Comparison of ENCODE assay signal across 8 mouse cellular contexts in the genomic region with DNA sequence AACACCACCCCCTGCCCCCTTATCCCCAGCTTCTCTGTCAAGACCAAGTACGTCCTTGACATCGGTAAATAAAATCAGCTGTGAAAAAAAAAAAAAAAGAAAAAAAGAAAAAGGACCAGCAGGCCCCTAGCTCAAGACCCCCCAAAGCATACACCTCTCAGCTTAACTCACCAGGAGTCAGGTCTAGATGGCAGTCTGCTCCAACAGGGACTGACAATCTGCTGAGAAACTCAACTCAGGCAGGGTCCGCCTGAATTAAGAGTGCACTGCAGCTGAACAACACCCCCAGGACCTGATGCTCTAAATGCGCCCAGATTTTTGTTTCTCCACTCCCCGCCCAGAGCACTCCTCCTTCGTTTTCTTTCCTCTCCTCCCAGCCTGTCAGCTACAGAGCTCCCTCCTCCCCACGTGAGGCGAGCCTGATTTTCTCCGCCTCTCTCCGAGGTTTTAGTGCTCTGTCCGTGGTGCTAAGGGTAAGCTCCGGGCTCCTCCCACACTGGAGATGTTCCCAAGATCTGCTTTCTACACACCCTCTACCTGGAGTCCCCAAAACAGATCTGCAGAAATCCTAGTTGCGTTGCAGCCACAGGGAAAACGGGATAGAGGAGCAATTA.
DNase-seq lines count a peak whose midpoint lies in the region; ATAC-seq and TF ChIP-seq lines count a peak whose summit lies in the region.
"Had no signal": no experiment of that assay in that cellular context is flagged by ENCODE, and none has a peak within 500 bp of the region (broad histone marks: within the 10 kb centered on the region; RNA-seq: fewer than 3 reads in every experiment).

No protein-coding gene starts in this region.

- H3K4me1 ChIP-seq in MEL (ENCODE audit: control insufficient read depth in 1 of 2, insufficient read depth in 2 of 2, low read length in 2 of 2) = no peaks in the 10 kb centered on the region
- peaks cover 8% of the 10 kb centered on the region; the same call in 1 of the 2 replicates for H3K4me1 ChIP-seq in forebrain, embryonic 13.5 days
- H3K4me1 ChIP-seq in midbrain, embryonic 12.5 days = no peaks in the 10 kb centered on the region
- H3K4me1 ChIP-seq: liver, embryonic 15.5 days had no signal

- no peaks in the 10 kb centered on the region for H3K27me3 ChIP-seq in MEL (ENCODE audit: control insufficient read depth in 1 of 2, insufficient read depth in 2 of 2, low read length in 2 of 2)
- H3K27me3 ChIP-seq in forebrain, embryonic 13.5 days = no peaks in the 10 kb centered on the region
- H3K27me3 ChIP-seq in midbrain, embryonic 12.5 days = no peaks in the 10 kb centered on the region
- H3K27me3 ChIP-seq: liver, embryonic 15.5 days had no signal

- no peak overlapping the region for H3K27ac ChIP-seq in MEL (ENCODE audit: control insufficient read depth, low read depth, low read length)
- H3K27ac ChIP-seq in forebrain, embryonic 13.5 days = no peak overlapping the region
- peak overlapping the region; percentile 15; the same call in 1 of the 2 replicates for H3K27ac ChIP-seq in layer of hippocampus, adult 2 months
- H3K27ac ChIP-seq in midbrain, embryonic 12.5 days (replicated peaks) = no peak overlapping the region
- H3K27ac ChIP-seq: liver, embryonic 15.5 days had no signal

- 3% methylated on average over 14 of the region's 14 CpGs for WGBS in forebrain, embryonic 13.5 days
- 2% methylated on average over 14 of the region's 14 CpGs for WGBS in midbrain, embryonic 12.5 days

- no peaks in the 10 kb centered on the region for H3K79me2 ChIP-seq in MEL (ENCODE audit: control insufficient read depth, insufficient read depth, low read length, poor library complexity)

- ATAC-seq in forebrain, embryonic 13.5 days = peak; percentile 82
- ATAC-seq in midbrain, embryonic 12.5 days (ENCODE audit: low FRiP score, low read depth) = peak; percentile 85
- ATAC-seq in activated CD4-positive, CD25-positive, alpha-beta regulatory T cell, adult 4 months = no peak

- no peaks in the 10 kb centered on the region for H3K36me3 ChIP-seq in MEL (ENCODE audit: control insufficient read depth in 1 of 2, insufficient read depth in 2 of 2, low read length in 2 of 2)
- H3K36me3 ChIP-seq in forebrain, embryonic 13.5 days (ENCODE audit: poor library complexity, severe bottlenecking) = no peaks in the 10 kb centered on the region
- no peaks in the 10 kb centered on the region for H3K36me3 ChIP-seq in midbrain, embryonic 12.5 days
- H3K36me3 ChIP-seq: liver, embryonic 15.5 days had no signal

- no peak for TF ChIP-seq RAD21 in MEL (IDR thresholded peaks at IDR 0.05; ENCODE audit: low read depth, low read length)

- H3K4me3 ChIP-seq in MEL (ENCODE audit: control insufficient read depth in 1 of 2, insufficient read depth in 1 of 2, low read depth in 2 of 2, low read length in 2 of 2) = no peak overlapping the region
- H3K4me3 ChIP-seq in forebrain, embryonic 13.5 days = peak overlapping the region; percentile 35
- H3K4me3 ChIP-seq in layer of hippocampus, adult 2 months = peak overlapping the region; percentile 56
- peak overlapping the region; percentile 26 for H3K4me3 ChIP-seq in midbrain, embryonic 12.5 days
- H3K4me3 ChIP-seq: liver, embryonic 15.5 days had no signal

- peak; percentile 49 for DNase-seq in ES-CJ7 (ENCODE audit: low read depth, low spot score)
- DNase-seq in MEL (ENCODE audit: low read depth, low spot score) = peak; percentile 3
- DNase-seq in layer of hippocampus, adult 2 months (ENCODE audit: low spot score in 2 of 2) = peak; percentile 48 to 68
- DNase-seq in telencephalon, adult 2 months (ENCODE audit: low read depth, low spot score) = peak; percentile 52

- peak overlapping the region; percentile 67 for H3K4me2 ChIP-seq in forebrain, embryonic 13.5 days
- peak overlapping the region; percentile 53 for H3K4me2 ChIP-seq in midbrain, embryonic 12.5 days (replicated peaks)
- H3K4me2 ChIP-seq: liver, embryonic 15.5 days had no signal

- no peak for TF ChIP-seq POLR2A in MEL (IDR thresholded peaks at IDR 0.05; ENCODE audit: control insufficient read depth in 1 of 2, insufficient read depth in 1 of 2, low read depth in 1 of 2, low read length in 2 of 2, poor library complexity in 1 of 2)

- H3K9me3 ChIP-seq in MEL (replicated peaks; ENCODE audit: insufficient read depth, low read length) = no peaks in the 10 kb centered on the region
- H3K9me3 ChIP-seq in forebrain, embryonic 13.5 days (replicated peaks) = no peaks in the 10 kb centered on the region
- H3K9me3 ChIP-seq in midbrain, embryonic 12.5 days = no peaks in the 10 kb centered on the region
- H3K9me3 ChIP-seq: liver, embryonic 15.5 days had no signal

- no peak for TF ChIP-seq EP300 in MEL (IDR thresholded peaks at IDR 0.05; ENCODE audit: low read depth in 1 of 2, low read length in 2 of 2)

- no peak for TF ChIP-seq CTCF in MEL (IDR thresholded peaks at IDR 0.05 in 2 of 3, conservative IDR thresholded peaks at IDR 0.05 in 1 of 3; ENCODE audit: control insufficient read depth in 1 of 3, insufficient read depth in 1 of 3, low read depth in 2 of 3, low read length in 3 of 3, poor library complexity in 1 of 3, severe bottlenecking in 1 of 3)
- no peak for TF ChIP-seq CTCF in layer of hippocampus, adult 2 months (conservative IDR thresholded peaks at IDR 0.05)

- no peak overlapping the region for H3K9ac ChIP-seq in MEL (ENCODE audit: control insufficient read depth, low read depth, low read length, poor library complexity, severe bottlenecking)
- H3K9ac ChIP-seq in forebrain, embryonic 13.5 days = peak overlapping the region; percentile 50
- H3K9ac ChIP-seq in midbrain, embryonic 12.5 days (replicated peaks) = no peak overlapping the region
- H3K9ac ChIP-seq: liver, embryonic 15.5 days had no signal

TF ChIP-seq in MEL, 35 proteins besides CTCF, POLR2A, EP300 and RAD21:
- TF ChIP-seq NRF1 (IDR thresholded peaks at IDR 0.05; ENCODE audit: insufficient read depth, low read depth, low read length, poor library complexity, severe bottlenecking) (no peak), E2F4 (IDR thresholded peaks at IDR 0.05; ENCODE audit: borderline replicate concordance, low read depth, low read length) (no peak), MEF2A (IDR thresholded peaks at IDR 0.05; ENCODE audit: extremely low read depth, insufficient replicate concordance, low read depth, low read length, poor library complexity, severe bottlenecking) (no peak), GABPA (IDR thresholded peaks at IDR 0.05; ENCODE audit: low read depth, low read length) (no peak), SIN3A (IDR thresholded peaks at IDR 0.05; ENCODE audit: low read length) (no peak), HCFC1 (IDR thresholded peaks at IDR 0.05; ENCODE audit: low read depth, low read length) (no peak), JUND (IDR thresholded peaks at IDR 0.05; ENCODE audit: low read depth, low read length) (no peak), POLR2AphosphoS2 (IDR thresholded peaks at IDR 0.05; ENCODE audit: low read length) (no peak), USF2 (IDR thresholded peaks at IDR 0.05; ENCODE audit: borderline replicate concordance in 1 of 2, insufficient read depth in 1 of 2, low read depth in 1 of 2, low read length in 2 of 2) (no peak), GATA1 (IDR thresholded peaks at IDR 0.05; ENCODE audit: low read depth, low read length) (no peak), CHD2 (IDR thresholded peaks at IDR 0.05; ENCODE audit: low read length) (no peak), ETS1 (IDR thresholded peaks at IDR 0.05; ENCODE audit: low read depth, low read length) (no peak), TCF12 (IDR thresholded peaks at IDR 0.05; ENCODE audit: low read depth, low read length) (no peak), MAZ (IDR thresholded peaks at IDR 0.05; ENCODE audit: low read depth, low read length) (no peak), ZKSCAN1 (IDR thresholded peaks at IDR 0.05; ENCODE audit: low read depth, low read length) (no peak), MYC (IDR thresholded peaks at IDR 0.05; ENCODE audit: low read depth, low read length) (no peak), TAL1 (IDR thresholded peaks at IDR 0.05; ENCODE audit: low read length) (no peak)

Comparison
In these comparisons a context has a peak if more than half of its experiments do, and no peak if none do; other contexts are left out.
1. DNase-seq: peak in every context shown above with its lines; median percentile 58 in layer of hippocampus, adult 2 months; 52 in telencephalon, adult 2 months; 49 in ES-CJ7; 3 in MEL.
2. H3K4me3 ChIP-seq: peak in forebrain, embryonic 13.5 days (single experiment), layer of hippocampus, adult 2 months (single experiment) and midbrain, embryonic 12.5 days (single experiment); none in MEL (0 of 2).